In the genomic region with DNA sequence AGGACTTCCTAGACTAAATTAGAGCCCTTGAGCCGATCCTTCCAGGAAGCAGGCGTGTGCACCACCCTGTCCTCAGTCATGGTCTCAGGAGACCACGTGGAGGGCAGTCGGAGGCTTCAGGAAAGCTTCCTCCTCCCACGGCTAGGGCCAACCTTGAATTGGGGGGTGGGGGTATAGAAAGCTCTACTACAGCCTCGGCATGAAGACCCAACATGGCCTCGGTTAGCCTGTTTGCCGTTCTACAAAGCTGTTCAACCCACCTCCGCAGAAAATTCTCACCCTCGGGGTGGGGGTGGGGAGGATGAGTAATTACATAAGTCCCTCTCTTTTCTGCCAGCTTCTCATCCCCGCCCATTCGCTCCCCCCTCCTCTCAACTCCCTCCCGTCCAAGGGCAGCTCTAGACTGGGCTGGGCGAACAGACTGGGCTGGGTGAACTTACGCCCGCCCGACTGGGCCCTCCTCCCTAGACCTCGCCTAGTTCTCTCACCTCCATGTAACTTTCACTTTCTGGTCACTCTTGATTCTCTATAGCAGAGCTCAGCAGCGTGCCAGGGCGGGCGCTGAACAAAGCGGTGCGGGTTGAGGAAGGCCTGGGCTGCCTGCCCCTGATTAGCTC, we compare ENCODE assay signal across 7 mouse cellular contexts. TPM values are rescaled to one million over a fixed set of nuclear protein-coding genes. Genes with fewer than 3 reads are reported as not detected.
DNase-seq lines count a peak whose midpoint lies in the region; ATAC-seq and TF ChIP-seq lines count a peak whose summit lies in the region.

No protein-coding gene starts in this region.

- no peak overlapping the region for H3K9ac ChIP-seq in hindbrain, embryonic 15.5 days

- no peaks in the 10 kb centered on the region for H3K27me3 ChIP-seq in hindbrain, embryonic 15.5 days
- H3K27me3 ChIP-seq in spleen, adult 2 months (ENCODE audit: control insufficient read depth, insufficient read depth, low read length): no peaks in the 10 kb centered on the region

- H3K9me3 ChIP-seq in hindbrain, embryonic 15.5 days: no peaks in the 10 kb centered on the region

- intact Hi-C loops in gastrocnemius, adult 2 months (cut with DNase I): no loop called here
- intact Hi-C loops in left cerebral cortex, postnatal 36 days (cut with DNase I): no loop called here

- TF ChIP-seq POLR2A in spleen, adult 2 months (IDR thresholded peaks at IDR 0.05; ENCODE audit: low read depth, low read length): no peak

- H3K4me1 ChIP-seq in hindbrain, embryonic 15.5 days (replicated peaks): peaks cover 26% of the 10 kb centered on the region
- H3K4me1 ChIP-seq in spleen, adult 2 months (ENCODE audit: control insufficient read depth, insufficient read depth, insufficient read length): peaks cover 35% of the 10 kb centered on the region

- 41% methylated on average over 23 of the region's 23 CpGs for WGBS in hindbrain, embryonic 15.5 days
- WGBS in spleen, adult 2 months: 2% methylated on average over 23 of the region's 23 CpGs

- peak overlapping the region; percentile 13; the same call in 1 of the 2 replicates for H3K4me2 ChIP-seq in hindbrain, embryonic 15.5 days

- H3K36me3 ChIP-seq in hindbrain, embryonic 15.5 days: no peaks in the 10 kb centered on the region
- H3K36me3 ChIP-seq in spleen, adult 2 months (ENCODE audit: control insufficient read depth, insufficient read depth, low read length): no peaks in the 10 kb centered on the region

- ATAC-seq in common myeloid progenitor, adult 5-6 weeks (replicated peaks; ENCODE audit: low read depth, poor library complexity, severe bottlenecking): peak; percentile 59
- peak; percentile 44 for ATAC-seq in hindbrain, embryonic 15.5 days (ENCODE audit: low FRiP score, low read depth)
- peak; percentile 65 for ATAC-seq in megakaryocyte progenitor cell, adult 5-6 weeks (replicated peaks; ENCODE audit: poor library complexity)

- peak overlapping the region; percentile 64 for H3K4me3 ChIP-seq in gastrocnemius, adult 2 months
- H3K4me3 ChIP-seq in hindbrain, embryonic 15.5 days: no peak overlapping the region
- peak overlapping the region; percentile 2; the same call in 1 of the 2 replicates for H3K4me3 ChIP-seq in spleen, adult 2 months (ENCODE audit: extremely low read depth, insufficient read depth, insufficient read length)

- no peak for TF ChIP-seq CTCF in gastrocnemius, adult 2 months (IDR thresholded peaks at IDR 0.05)
- TF ChIP-seq CTCF in spleen, adult 2 months (IDR thresholded peaks at IDR 0.05; ENCODE audit: extremely low read depth, insufficient read depth, insufficient read length, insufficient replicate concordance): no peak

- peak overlapping the region; percentile 94 for H3K27ac ChIP-seq in gastrocnemius, adult 2 months
- H3K27ac ChIP-seq in hindbrain, embryonic 15.5 days (replicated peaks): peak overlapping the region; percentile 41; the same call in 1 of the 2 replicates
- peak overlapping the region; percentile 90 for H3K27ac ChIP-seq in spleen, adult 2 months (ENCODE audit: insufficient read depth, low read length)

- peak; percentile 98 for DNase-seq in R1 (ENCODE audit: low read depth, low spot score)
- DNase-seq in gastrocnemius, adult 2 months: peak; percentile 90
- DNase-seq in left cerebral cortex, postnatal 36 days (ENCODE audit: low spot score in 2 of 2): peak; percentile 47 to 51
- DNase-seq in spleen, adult 2 months (ENCODE audit: low read depth in 1 of 2, low spot score in 2 of 2): peak; percentile 84 to 89

RNA-seq across cellular contexts. Expression of a gene that starts 48.1 kb away (rescaled TPM):
- 1.9 and 3.6 TPM in 2 replicates for total RNA-seq in common myeloid progenitor, adult 5-6 weeks (2017)
- total RNA-seq in gastrocnemius, adult 2 months (2021): 10 to 100 TPM; 21.5 to 28.2 TPM
- 72.9 and 87.3 TPM in 2 replicates for polyA plus RNA-seq in hindbrain, embryonic 15.5 days (2015; fragmentation: Nextera tagmentation; extraction: Ambion mirVana)
- total RNA-seq in left cerebral cortex, postnatal 36 days (2021): 10 to 100 TPM; 70.7 to 73.6 TPM
- 1.4 and 1.8 TPM in 2 replicates for total RNA-seq in megakaryocyte progenitor cell, adult 5-6 weeks (2015)
- 1.6 and 1.7 TPM in 2 replicates for total RNA-seq in megakaryocyte progenitor cell, adult 5-6 weeks (2017)
- 33.2 and 50.3 TPM in 2 replicates for polyA plus RNA-seq in spleen, adult 2 months (2012; rRNA removed)

Comparison
In these comparisons a context has a peak if more than half of its experiments do, and no peak if none do; other contexts are left out.
1. H3K27ac ChIP-seq: peak in every context shown above with its lines; median percentile 94 in gastrocnemius, adult 2 months; 90 in spleen, adult 2 months; 41 in hindbrain, embryonic 15.5 days.